Mouse (Mus musculus) small intestine, adult 2 months (tissue): ENCODE results near the gene Mrgprh. TPM values are rescaled to one million over a fixed set of nuclear protein-coding genes. Genes with fewer than 3 reads are reported as not detected.

Experiments
- H3K27ac ChIP-seq: fragments of 200-500 bp; 2 replicates; pipeline ENCODE4 v1.5.1; 2012; ENCODE audit warnings: low read depth, low read length, control low read depth, inconsistent platforms; ENCODE audit not compliant: insufficient read depth
- H3K27me3 ChIP-seq: fragments of 200-500 bp; 2 replicates; pipeline ENCODE4 v1.6.1; 2012; ENCODE audit warnings: mild to moderate bottlenecking, moderate library complexity, low read length, inconsistent platforms; ENCODE audit not compliant: control insufficient read depth, insufficient read depth
- H3K36me3 ChIP-seq: fragments of 200-500 bp; 2 replicates; pipeline ENCODE4 v1.6.1; 2012; ENCODE audit warnings: mild to moderate bottlenecking, low read length, control low read depth, inconsistent platforms; ENCODE audit not compliant: control insufficient read depth, insufficient read depth
- H3K4me1 ChIP-seq: fragments of 200-500 bp; 2 replicates; pipeline ENCODE4 v1.6.1; 2012; ENCODE audit warnings: low read length, inconsistent platforms, mixed read lengths; ENCODE audit not compliant: control insufficient read depth, insufficient read depth, insufficient read length
- H3K4me3 ChIP-seq: fragments of 200-500 bp; 2 replicates; pipeline ENCODE4 v1.5.1; 2012; ENCODE audit warnings: low read depth, mild to moderate bottlenecking, control low read depth, inconsistent platforms, low read length, moderate library complexity
- CTCF ChIP-seq: fragments of 200-500 bp; IDR thresholded peaks from 2 replicates; pipeline ENCODE4 v1.5.1; 2012; ENCODE audit warnings: low read depth, mild to moderate bottlenecking, control low read depth, inconsistent platforms, low read length, moderate library complexity, mixed read lengths; ENCODE audit not compliant: insufficient replicate concordance, insufficient read length; ENCODE audit errors: extremely low read depth
- POLR2A ChIP-seq: fragments of 200-500 bp; IDR thresholded peaks from 2 replicates; pipeline ENCODE4 v1.6.1; 2012; ENCODE audit warnings: low read depth, mild to moderate bottlenecking, control low read depth, inconsistent platforms, low read length, moderate library complexity
- WGBS: fragments of 180-500 bp; shearing (Covaris S2); methylation state at CpG from one replicate; pipeline ENCODE4 v1.1.7; 2018; 5-methylcytosine and 5-hydroxymethylcytosine counted together
- polyA plus RNA-seq: library from polyadenylated mRNA; depleted of rRNA; stranded (reverse); fragments of >200 nt; gene quantifications from 2 replicates; pipeline ENCODE4 v1.2.3, GENCODE M21; 2012

Mrgprh gene
- polyA plus RNA-seq, 1 experiment: not detected

- WGBS: 85% methylated on average over 10 of the region's 10 CpGs
- Histone ChIP-seq H3K4me3 (no peak overlapping the region), H3K27ac (no peak overlapping the region), H3K27me3 (no peaks in the 10 kb centered on the region), H3K36me3 (no peaks in the 10 kb centered on the region), H3K4me1 (no peaks in the 10 kb centered on the region)
- no peak for TF ChIP-seq CTCF
- no peak for TF ChIP-seq POLR2A
Observed at GRCm38 (mm10) chr17:12866853-12867252, 9.0 kb upstream of the Mrgprh start.

- no peaks in the 10 kb centered on the region for H3K36me3 ChIP-seq
- H3K4me3 ChIP-seq: no peak within 1 kb of the TSS
- H3K27ac ChIP-seq: no peak within 1 kb of the TSS
- 41% methylated on average over 2 of the region's 2 CpGs for WGBS
- H3K27me3 ChIP-seq: no peaks in the 10 kb centered on the region
- TF ChIP-seq CTCF (no peak), POLR2A (no peak)
- no peaks in the 10 kb centered on the region for H3K4me1 ChIP-seq
Observed at GRCm38 (mm10) chr17:12868043-12868442, 7.8 kb upstream of the Mrgprh start, which contains the start of gene Mas1. Gene Mas1 (minus strand): TSS chr17:12868143.

- Histone ChIP-seq H3K4me3 (no peak overlapping the region), H3K4me1 (no peaks in the 10 kb centered on the region), H3K27me3 (no peaks in the 10 kb centered on the region), H3K36me3 (no peaks in the 10 kb centered on the region), H3K27ac (no peak overlapping the region)
- WGBS: 28% methylated on average over 4 of the region's 4 CpGs
- TF ChIP-seq POLR2A (no peak), CTCF (no peak)
Observed at GRCm38 (mm10) chr17:12868640-12869039, 7.2 kb upstream of the Mrgprh start.

- Histone ChIP-seq H3K27ac (no peak overlapping the region), H3K4me1 (no peaks in the 10 kb centered on the region), H3K4me3 (no peak overlapping the region), H3K36me3 (no peaks in the 10 kb centered on the region), H3K27me3 (no peaks in the 10 kb centered on the region)
- WGBS: 49% methylated on average over 16 of the region's 16 CpGs
- TF ChIP-seq CTCF (no peak), POLR2A (no peak)
Observed at GRCm38 (mm10) chr17:12872275-12873028, 3.4 kb upstream of the Mrgprh start.

- Histone ChIP-seq H3K36me3 (no peaks in the 10 kb centered on the region), H3K27ac (no peak overlapping the region), H3K27me3 (no peaks in the 10 kb centered on the region), H3K4me1 (no peaks in the 10 kb centered on the region), H3K4me3 (no peak overlapping the region)
- TF ChIP-seq POLR2A: no peak
- peak; percentile 69; the same call in 1 of the 2 replicates for TF ChIP-seq CTCF
- 2% methylated on average over 14 of the region's 14 CpGs for WGBS
Observed at GRCm38 (mm10) chr17:12880178-12880577, 4.3 kb downstream of the Mrgprh start.

- 78% methylated on average over 1 of the region's 1 CpGs for WGBS
- Histone ChIP-seq H3K36me3 (no peaks in the 10 kb centered on the region), H3K27ac (no peak overlapping the region), H3K4me3 (no peak overlapping the region), H3K27me3 (no peaks in the 10 kb centered on the region), H3K4me1 (no peaks in the 10 kb centered on the region)
- TF ChIP-seq CTCF (no peak), POLR2A (no peak)
Observed at GRCm38 (mm10) chr17:12881216-12881615, 5.4 kb downstream of the Mrgprh start.

- TF ChIP-seq CTCF: no peak
- TF ChIP-seq POLR2A: no peak
- Histone ChIP-seq H3K27me3 (no peaks in the 10 kb centered on the region), H3K4me3 (no peak overlapping the region), H3K36me3 (no peaks in the 10 kb centered on the region), H3K27ac (no peak overlapping the region), H3K4me1 (no peaks in the 10 kb centered on the region)
- WGBS: 27% methylated on average over 6 of the region's 6 CpGs
Observed at GRCm38 (mm10) chr17:12886620-12887019, 10.8 kb downstream of the Mrgprh start.
